Mouse (Mus musculus) 3T3-L1 (cell line): ENCODE results near the gene Rpl21.

Source experiments
- DNase-seq: peaks from one replicate; pipeline ENCODE4 v3.0.0-alpha.2; 2015; ENCODE audit warnings: low read depth, low spot score

The Rpl21 gene

DNA sequence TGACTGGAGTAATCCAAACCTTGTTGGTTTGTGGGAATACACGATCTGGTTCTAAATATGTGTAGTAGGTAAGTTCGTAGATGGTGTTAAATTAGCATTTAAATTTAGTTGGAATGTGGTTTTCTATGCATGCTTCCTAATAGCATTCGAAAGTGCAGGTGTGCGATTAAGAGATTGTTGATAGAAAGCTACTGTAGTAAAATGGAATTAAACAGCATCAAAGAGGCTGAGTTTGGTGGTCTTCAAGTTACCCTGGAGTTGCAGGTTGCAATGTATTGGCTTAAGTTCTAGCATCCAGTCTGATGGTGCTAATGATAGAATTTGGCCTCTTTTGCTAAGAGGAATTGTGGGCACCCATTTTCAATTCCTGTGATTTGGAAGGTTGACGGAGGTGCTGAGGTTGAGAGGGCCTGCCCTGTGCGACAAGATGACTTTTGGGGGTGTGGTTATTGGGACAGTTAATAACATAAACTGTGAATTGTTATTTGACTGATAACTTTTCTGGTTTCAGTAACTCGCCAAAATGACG lies 1.0 kb downstream of the Rpl21 start:
- no peak for DNase-seq

DNA sequence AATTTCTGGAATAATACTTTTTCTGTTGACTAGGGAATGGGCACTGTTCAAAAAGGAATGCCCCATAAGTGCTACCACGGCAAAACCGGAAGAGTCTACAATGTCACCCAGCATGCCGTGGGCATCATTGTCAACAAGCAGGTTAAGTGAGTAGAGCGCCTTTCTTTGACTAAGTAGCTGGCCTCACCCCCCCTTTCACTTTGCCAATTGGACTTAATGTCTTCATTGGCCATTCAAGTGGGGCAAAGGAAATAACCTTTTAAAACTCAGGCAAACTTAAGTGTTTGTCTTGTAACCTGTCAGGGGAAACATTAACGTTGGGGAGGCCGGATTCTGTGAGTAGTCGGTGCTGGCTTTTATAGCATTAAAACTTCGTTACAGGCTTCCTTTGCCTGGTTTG lies 2.3 kb downstream of the Rpl21 start:
- no peak for DNase-seq

DNA sequence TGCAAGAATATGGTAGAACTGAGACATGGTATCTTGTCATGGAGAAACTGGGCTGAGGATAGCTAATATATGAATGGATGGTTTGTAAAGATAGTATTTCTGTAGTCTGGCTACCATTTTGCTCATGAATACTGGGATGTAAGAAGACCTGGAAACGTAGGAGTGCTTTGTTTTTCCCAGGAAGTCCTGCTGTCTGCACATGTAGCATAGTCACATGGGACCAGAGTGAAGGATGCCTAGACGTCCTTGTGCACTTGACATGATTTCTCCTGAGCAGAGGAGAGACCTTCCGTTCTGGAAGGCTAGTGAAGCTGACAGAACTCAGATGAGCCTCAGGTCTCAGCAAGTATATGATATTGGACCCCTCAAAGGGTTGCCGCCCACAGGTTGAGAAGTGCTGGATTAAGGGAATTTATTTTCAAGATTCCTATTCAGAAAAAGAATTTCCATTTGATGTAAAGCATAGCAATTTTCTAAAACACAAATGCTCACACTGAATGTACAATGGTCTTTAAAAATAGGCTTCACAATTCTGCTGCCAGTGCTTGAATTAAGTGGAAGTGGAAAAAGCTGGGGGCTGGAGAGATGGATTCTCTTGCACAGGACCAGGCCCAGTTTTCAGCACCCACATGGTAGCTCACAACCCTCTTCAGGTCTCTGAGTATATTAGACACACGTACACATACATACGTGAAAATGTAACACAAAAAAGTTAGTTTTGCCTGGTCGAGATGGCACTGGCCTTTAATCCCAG lies 5.5 kb downstream of the Rpl21 start:
- DNase-seq: no peak

DNA sequence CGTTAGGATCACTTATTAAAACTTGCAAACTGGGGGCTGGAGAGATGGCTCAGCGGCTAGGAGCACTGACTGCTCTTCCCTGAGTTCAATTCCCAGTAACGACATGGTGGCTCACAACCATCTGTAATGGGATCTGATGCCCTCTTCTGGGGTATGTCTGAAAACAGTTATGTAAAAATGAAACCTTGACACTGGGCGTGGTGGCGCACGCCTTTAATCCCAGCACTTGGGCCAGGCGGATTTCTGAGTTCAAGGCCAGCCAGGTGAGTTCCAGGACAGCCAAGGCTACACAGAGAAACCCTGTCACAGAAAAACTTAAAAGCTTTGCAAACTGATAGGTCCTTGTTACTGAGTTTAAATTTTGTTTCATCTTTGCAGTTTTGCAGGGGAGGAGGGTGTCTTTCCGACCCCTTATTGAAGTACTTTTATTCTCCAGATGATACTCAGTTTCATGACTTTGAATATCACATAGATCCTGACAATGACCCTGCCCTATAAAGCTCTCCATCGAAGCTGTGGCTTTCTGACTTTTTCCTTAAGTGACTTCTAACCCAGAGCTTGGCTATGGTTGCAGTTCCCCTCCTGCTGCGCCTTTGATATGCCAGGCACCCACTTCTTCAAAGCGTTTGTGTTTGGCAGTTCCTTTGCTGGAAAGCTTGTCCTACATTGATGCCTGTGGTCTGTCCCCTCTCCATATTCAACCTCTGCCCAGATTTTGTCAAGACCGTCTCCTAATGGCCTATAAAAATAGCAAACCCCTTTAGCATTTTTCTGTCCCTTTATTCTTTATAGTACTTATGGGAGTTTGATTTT lies 6.4 kb downstream of the Rpl21 start:
- no peak for DNase-seq

DNA sequence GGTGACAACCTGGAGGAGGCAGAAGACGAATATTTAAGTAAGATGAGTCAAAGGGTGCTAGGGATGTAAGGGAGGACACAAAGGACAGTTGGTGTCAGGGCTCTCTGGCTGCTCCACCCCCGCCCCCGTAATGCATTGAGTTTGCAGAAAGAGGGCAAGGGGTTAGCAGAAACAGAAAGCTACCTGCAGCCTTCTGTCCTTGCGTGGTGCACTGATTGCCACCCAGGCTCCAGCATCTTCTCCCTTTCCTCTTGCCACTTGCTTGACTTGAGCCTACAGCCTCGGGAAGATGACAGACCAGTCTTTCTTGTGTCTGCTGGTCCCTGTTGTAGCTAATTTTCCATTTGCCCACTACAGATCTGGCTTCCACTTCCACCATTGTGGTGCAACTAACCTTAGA lies 7.1 kb downstream of the Rpl21 start:
- DNase-seq: no peak

DNA sequence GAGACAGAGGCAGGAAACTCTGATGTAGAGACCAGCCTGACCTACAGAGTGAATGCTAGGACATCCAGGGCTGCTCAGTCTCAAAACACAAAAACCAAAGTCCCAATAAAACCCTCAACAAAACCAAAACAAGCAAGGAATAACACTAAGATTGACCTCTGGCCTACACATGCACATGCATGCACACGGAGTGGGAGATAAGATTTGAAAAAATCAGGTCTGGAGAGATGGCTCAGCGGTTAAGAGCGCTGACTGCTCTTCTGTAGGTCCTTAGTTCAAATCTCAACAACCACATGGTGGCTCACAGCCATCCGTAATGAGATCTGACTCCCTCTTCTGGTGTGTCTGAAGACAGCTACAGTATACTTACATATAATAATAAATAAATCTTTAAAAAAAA lies 7.7 kb downstream of the Rpl21 start:
- DNase-seq: no peak

DNA sequence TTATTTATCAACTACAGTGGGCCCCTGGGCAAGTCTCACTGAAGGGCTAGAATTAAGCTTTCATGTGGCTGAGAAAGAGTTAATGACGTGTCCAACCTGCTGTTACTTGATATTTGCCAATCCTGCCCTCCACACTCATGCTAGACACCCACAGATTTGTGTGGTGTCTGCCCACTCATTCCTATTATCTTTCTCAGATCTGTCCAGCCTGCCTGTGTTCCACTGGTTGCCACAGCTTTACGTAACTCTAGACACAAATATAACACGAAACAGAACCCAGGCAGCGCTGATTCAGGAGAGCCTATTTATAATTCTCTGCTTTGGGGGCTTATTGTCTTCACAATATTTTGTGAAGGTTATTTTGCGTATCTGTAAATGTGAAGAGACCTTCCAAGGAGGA lies 8.6 kb downstream of the Rpl21 start:
- DNase-seq: no peak

DNA sequence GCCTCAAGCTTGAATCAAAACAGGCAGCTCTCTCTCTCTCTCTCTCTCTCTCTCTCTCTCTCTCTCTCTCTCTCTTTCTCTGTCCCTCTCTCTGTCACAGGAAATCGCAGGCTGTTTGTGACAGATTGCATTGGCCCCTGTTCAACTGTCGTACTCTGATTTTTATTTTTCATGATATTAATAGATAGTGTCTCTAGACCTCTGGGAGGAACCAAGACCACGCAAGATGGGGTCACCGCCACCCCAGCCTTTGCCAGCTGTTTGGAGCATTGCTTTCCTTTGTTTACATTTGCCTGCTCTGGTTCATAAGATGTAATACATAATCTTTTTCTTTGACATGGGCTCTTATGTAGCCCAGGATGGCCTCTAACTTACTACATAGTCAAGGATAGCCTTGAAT lies 9.3 kb downstream of the Rpl21 start:
- DNase-seq: no peak

DNA sequence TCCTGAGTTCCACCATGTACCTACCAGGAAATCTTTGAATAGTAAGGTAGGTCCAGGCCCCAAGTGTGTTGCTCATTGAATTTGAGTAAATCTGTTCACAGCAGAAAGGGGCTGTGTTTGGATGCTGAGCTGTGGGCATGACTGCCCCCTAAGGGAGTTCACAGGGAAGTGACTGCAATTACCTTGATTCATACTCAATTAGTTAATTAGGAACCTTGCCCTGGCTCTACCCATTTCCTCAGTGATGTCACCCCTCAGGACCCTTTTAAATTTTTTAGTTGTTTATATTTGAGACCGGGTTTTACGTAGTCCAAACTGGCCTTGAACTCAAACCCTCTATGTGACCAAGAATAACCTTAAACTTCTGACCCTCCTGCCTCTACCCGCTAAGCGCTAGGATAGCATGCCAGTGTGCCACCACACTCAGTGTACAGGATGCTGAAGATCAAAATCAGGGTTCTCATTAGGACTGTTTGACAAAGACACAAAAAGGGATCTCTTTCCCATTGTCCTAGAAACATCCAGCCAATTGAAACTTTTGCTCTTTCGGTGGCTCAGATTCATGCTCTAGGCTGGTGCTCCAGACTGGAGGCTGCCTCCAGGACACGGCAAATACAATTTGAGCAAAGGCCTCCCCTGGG lies 11.7 kb downstream of the Rpl21 start:
- DNase-seq: no peak

DNA sequence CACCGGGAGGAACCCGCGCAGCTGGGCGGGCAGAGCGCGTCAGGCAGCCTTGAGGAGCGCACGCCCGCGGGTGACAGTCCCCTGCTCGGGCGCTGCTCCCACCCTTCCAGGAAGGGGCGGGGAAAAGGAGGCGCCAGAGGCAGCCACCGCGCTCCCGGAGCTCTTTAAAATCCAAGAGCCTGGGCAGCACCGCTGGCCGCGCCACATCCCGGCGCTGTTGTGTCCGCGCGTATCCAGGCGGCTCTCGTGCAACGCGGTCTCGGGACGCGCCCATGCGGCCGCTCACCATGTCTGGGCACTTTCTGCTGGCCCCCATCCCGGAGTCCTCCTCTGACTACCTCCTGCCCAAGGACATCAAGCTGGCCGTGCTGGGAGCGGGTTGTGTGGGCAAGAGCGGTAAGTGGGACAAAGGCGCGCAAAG lies 12.3 kb downstream of the Rpl21 start, which contains the start of gene Rasl11a:
Rasl11a (plus strand) TSS at position 127 of the 421 bp plus-strand sequence.
- peak; percentile 76 for DNase-seq

DNA sequence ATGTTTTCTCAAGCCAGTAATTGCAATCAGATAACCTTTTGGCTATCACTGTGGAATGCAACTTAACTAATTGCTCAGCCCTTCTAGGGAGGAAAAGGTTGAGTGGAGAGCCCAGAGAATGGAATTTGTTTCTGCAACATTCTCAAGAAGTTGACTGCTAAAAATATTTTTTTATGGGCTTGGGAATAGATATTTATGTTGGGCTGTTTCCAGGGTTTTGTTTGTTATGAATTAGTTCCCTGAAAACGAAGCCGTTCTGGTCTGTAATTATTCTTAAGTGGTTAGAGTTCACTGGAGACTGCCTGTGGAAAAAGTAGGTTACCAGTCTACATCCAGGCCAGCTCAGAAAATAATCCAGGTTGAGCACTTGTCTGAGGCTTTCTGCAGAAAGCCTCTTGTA lies 13.8 kb downstream of the Rpl21 start:
- no peak for DNase-seq

DNA sequence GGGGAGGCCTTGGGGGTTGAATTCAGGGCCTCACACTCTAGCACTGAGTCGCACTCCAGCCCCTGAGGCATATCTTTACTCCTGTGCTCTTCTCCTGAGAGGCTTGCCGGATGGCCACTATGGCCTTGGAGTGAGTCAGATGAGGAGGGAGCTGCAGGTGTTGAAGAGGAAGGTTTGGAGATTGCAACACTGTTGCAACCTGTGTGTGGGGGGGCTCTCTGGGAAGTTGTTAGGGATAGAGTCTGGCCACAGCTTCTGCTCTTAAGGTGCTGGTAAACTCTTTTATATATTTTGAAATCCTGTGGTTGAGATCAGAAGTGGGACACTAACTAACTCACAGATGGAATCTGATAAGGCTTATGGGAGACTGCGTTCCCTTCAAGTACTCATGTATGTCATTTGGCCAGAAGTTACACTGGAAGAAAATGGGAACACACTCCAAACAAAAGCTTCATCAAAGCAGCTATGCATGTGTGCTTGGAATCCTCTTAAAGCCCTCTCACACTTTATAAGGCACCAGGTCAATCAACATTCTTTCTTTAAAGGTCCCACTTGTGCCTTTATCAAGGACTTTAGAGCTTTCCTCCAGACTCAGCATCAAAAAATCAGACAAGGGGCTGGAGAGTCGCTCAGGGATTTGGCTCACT lies 16.4 kb downstream of the Rpl21 start:
- no peak for DNase-seq

DNA sequence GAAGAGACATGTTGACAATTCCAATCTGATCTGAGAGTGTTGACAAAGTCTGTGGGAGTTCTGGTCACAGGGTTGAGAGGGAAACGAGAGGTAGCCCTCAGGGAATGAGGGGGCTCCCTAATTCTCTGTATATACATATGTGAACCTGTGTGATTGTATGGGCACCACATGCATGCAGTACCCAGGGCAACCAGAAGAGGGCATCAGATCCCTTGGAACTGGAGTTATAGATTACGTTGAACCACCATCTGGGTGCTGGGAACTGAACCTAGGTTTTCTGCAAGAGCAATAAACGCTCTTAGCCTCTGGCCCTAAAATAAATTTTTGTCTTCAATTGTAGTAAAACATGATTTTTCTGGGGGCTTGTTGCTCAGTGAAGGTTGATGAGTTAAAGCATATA lies 23.4 kb downstream of the Rpl21 start:
- DNase-seq: no peak

DNA sequence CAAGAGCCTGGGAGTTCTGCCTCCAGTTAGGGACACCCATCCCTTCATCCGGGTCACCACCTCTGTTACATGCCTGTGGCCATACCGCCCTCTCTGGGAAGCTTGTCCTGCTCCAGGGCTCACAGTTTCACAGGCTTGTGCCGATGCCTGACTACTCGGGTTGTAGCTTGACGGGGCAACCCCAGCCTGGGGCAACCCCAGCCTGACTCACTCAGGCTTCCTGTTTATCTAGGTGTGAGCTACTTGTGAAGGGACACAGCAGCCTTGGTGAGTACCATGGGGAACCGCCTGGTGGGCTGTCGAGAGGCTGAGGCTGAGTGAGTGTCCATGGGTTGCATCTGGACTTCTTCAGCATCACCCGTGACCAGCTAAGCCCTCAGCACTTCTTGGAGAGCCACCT lies 24.9 kb downstream of the Rpl21 start:
- no peak for DNase-seq

DNA sequence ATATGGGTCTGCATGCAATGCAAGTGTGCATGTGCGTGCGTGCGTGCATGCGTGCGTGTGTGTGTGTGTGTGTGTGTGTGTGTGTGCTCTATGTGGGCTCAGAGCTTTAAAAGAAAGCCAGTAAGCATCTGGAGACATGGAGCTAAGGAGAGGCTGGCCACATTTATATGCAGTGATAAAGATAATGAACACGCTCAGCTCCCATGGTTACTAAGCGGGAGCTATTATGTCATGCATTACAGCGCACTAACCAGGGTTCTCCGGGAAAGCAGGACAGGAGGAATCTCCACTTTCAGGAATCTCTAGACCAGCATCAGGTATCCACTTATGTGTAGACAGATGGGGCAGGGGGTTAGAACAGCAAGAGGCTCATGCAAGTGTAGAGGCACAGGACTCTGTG lies 26.1 kb downstream of the Rpl21 start:
- DNase-seq: no peak

DNA sequence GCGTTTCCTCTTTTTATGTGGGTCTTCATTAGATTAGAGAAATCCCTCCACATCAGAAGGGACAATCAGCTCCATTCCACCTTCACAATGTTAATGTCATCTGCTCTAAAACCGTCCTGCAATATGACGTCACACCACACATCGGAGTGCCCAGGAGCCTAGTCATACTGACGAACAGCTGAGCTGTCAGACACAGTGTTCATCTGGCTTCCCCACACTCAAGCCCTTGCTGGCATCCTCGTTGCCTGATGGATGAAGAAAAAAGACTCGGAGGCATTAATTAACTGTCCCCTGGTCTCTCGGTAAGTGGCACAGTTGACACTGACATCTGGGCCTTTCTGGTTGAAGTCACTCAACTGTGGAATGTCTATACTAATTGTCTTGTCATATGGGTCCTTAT lies 26.6 kb downstream of the Rpl21 start:
- DNase-seq: no peak

DNA sequence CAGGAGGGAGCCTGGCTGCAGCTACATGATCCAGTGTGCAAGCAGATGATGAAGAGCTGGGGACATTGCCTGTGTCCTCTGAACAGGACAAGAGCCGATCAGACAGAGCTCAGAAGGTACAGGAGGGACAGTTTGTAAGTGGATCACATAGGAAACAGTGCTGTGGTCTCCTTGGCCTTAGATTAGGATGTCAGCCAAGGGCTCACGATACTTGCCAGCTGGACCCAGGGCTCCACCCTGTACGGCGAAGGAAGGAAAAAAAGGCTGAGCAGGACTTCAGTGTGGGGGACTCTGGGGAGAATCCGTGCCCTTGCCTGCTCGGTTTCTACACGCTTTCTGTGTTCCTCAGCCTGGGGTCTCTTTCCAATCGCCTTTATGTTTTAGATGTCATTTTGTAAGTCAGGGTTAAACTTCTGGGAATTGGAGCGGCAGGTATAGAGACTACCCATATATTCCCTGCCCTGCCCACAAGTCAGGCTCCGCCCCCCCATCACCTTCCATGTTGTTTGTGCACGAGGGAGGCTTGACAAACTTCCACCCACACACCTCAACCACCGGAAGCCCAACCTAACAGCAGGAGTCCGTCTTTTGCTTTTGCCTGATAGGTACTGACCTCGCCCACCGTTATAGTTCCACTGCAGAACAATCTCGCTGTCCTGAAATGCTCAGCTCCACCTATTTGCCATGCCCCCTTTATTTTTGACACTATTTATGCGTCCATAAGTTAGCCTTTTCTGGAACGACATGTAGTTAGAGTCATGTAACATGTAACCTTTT lies 27.7 kb downstream of the Rpl21 start:
- DNase-seq: no peak

DNA sequence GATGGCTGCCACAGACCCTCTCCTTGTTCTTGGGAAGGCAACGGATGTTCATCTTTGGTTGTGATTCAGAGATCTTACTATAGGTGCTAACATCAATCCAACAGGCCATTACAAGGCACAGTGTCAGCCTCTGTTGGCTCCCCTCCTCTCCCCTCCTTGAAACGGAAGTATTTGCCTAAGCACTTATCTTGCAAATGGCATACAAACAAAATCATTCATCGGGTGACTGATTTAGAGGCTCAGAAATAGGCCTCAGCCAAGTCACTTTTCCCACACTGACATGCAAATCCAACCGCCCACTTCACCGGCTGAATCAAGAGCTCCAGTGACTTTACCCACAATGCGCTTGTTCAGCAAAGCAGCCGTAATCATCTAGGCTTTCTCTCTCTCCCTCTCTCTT lies 28.9 kb downstream of the Rpl21 start:
- no peak for DNase-seq

DNA sequence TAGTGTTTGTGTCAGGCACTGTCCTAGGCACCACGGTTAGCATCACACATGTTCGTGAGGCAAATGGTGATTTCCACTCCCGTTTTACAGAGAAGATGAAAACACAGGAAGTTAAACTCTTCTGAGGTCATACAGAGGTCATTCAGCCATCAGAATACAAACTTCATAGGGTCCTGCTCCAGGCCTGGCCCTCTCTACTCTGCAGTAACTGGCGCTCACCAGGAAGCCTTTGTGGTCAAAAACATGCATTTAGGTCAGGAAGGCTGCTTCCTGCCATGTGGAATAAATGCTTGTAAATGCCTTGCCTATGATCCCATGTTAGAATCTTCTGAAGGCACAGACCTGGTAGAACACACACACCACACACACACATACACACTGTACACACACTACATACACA lies 32.8 kb downstream of the Rpl21 start:
- DNase-seq: no peak

DNA sequence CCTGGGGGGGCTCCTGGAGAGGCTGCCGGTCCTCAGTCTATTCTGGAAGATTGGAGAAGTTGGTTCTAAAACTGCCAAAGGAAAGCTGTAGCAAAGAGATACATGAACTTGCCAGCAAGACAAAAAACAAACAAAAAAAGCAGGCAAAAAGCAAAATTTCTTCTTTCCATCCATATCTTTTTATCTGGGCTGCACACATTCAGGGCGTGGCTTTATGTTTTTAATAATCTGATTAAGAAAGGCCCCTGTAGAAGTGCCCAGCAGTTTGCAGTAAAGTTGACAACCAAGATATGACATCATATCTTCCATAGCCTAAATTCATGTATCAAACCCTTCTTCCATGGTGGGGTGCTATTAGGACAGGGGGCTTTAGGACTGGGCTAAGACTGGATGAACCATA lies 33.6 kb downstream of the Rpl21 start:
- DNase-seq: no peak
